Mouse (Mus musculus) ovary, postnatal 14 days (tissue): ENCODE measurements around the gene Ubxn6.
A peak's percentile ranks its signal among the peaks of the same experiment; 100 is the strongest.
"Not testable (repeated sequence)": the region's sequence is repeated elsewhere in the genome, so short reads cannot be mapped to it uniquely, and the experiment has no call there.

ENCODE experiments used
- DNase-seq: peaks from one replicate; pipeline ENCODE4 v3.0.0; 2022; ENCODE audit warnings: low spot score

Gene Ubxn6

GRCm38 (mm10) chr17:56100811-56101210 is 26.0 kb upstream of the Ubxn6 start:
- DNase-seq, result no peak

- no peak for DNase-seq
Measured at GRCm38 (mm10) chr17:56098711-56099572, 24.1 kb upstream of the Ubxn6 start.

DNA sequence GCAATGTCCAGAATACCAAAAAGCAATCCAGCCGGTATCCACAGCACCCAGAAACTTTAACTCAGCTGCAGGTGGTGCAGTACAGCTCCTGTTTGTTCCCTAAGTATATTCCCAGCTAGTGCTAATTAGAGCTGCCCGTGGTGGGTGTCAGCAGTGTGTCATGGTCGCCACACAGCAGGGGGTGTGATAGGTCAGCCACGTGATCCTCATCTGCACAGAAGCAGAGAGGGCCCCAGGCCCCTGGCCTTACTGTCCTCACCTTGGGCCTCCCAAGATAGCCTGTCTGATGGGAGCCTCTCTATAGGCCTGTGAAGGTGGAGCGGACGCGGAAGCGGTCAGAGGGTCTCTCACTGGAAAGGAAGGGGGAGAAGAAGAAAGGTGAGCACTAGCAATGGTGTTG is 23.4 kb upstream of the Ubxn6 start:
- DNase-seq, result no peak

- no peak for DNase-seq
Measured at GRCm38 (mm10) chr17:56096883-56097282, 22.1 kb upstream of the Ubxn6 start.

DNA sequence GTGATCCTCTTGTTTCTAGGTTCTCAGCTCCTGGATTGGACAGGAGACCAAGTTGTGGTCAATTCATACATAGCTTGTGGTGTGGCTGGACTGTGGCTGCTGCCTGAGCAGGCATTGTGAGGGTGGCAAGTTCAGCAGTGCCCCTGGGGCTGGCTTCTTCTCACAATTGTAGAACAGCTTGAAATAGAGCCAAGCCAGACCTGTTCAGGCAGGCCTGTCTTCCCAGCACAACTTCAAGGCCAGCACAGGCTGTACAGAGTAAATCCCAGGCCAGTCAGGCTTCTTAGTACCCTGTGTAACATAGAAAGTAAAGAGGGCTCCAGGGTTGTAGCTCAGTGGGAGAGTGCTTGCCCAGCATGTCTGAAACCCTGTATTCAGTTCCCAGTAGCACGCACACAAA is 18.0 kb upstream of the Ubxn6 start:
- DNase-seq, result no peak

GRCm38 (mm10) chr17:56092312-56092711 is 17.5 kb upstream of the Ubxn6 start:
- DNase-seq, result no peak

DNA sequence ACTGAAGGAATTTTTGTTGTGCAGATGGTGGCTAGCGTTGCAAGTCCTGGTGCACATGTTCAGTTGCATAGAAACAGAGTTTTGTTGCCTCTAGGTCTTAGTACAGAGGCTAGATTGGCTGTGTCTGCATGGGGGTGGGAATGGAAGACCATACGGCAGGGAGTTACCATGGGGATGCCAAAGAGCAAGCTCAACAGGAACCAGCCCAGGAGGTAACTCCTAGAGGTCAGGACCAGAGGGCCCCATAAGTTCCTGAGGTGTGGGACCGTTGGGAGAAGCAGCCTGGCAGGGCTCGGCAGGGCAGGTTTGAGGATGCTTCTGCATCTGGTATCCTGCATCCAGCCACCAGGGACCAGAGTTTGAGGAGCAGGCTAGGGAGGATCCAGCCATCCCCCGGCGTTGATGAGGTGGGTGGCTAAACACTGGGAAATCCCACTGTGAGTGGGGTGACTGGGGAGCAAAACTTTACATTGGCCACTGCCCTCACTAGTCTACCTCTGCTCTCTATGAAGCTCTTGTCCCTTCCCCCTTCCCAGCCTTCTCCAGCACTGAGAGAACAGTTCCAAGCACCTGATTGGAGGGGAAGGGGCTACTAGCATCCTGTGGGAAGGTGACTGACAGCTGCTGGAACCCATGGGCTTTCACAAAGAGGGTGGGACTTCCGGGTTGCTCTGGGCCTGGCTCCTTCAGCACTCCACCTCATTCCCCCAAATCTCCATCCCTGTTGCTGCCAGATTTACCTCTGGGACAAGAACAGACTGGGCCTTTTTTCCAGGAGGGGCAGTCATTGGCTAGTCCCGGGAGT is 6.2 kb upstream of the Ubxn6 start:
- no peak for DNase-seq

DNA sequence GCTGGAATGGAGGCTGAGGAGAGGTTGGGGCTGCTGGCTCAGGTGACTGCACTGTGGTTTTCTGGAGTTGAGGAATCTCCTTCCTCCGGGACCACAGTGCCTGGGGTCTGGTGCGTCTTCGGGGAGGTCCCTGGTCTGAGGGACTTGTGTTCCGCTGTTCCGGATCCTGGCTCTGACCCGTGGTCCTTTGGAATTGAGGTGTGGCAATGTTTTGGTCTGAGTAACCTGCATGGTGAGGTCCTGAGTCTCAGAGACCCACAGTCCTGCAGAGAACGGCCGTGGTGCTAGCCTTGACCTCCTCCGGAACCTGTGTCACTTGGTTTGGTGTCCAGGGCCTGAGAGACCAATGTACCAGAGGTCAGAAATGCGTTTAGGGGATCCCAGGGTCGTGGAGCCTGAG is 5.1 kb upstream of the Ubxn6 start:
- no peak for DNase-seq

DNA sequence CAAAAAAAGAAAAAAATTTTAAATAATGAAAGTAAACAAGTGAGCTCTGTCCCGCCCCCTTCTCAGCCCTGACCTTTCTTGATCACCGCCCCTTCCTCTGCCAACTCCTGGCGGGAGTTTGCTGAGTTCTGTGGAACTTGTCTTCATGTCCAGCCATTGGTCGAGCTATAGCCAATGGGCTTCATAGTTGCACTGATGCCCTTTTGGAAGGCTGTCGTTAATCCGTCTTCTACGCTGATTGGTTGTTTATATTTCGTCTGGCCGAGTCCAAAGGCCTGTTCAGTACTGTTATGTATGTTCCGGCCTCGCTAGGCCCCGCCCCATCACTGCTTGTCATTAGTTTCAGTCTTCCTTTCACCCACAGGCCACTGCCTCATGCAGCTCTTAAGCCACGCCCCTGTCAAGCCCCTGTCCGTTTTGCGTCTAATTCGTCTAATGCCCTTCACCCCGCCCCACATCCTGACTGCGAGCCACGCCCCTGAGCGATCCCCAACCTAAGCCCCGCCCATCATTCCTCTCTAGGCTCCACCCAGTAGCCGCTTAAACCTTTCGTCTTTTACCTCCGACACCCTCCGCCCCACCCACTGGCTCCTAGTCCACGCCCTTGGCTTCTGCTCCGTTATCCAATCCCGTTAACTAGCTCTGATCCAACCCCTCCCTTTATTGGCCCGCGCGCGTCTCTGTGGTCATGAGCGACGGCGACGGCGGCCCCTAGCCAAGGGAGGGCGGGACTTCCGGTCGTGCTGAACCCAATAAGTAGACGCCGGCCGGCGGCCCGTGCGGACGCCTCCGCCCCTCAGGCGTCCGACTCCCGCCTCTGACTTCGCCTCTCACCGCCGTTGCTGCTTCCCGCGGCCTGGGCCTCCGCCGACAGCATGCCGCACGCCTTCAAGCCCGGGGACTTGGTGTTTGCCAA is 4.3 kb upstream of the Ubxn6 start, which contains the start of gene Hdgfl2:
TSS of gene Hdgfl2 (plus strand) at position 755 of the 916 bp plus-strand sequence.
- peak; percentile 99 for DNase-seq

GRCm38 (mm10) chr17:56078361-56078760 is 3.5 kb upstream of the Ubxn6 start:
- not testable (repeated sequence) for DNase-seq

DNA sequence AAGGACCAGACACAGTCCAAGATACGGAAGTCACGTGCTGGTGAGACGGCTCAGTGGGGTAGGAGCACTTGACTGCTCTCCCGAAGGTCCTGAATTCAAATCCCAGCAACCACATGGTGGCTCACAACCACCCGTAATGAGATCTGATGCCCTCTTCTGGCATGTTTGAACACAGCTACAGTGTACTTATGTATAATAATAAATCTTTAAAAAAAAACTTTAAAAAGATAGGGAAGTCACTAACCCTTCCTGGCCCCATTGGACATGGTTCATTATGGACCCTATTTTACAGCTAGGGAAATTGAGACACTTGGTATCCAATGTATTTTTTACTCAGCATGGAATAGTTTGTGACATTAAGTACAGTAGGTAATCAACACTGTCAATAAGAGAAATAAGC is 2.7 kb upstream of the Ubxn6 start:
- DNase-seq, result no peak

- DNase-seq, result peak; percentile 80
Measured at GRCm38 (mm10) chr17:56074097-56074826, 566 bp downstream of the Ubxn6 start.

GRCm38 (mm10) chr17:56072243-56072642 is 2.6 kb downstream of the Ubxn6 start:
- DNase-seq, result no peak

DNA sequence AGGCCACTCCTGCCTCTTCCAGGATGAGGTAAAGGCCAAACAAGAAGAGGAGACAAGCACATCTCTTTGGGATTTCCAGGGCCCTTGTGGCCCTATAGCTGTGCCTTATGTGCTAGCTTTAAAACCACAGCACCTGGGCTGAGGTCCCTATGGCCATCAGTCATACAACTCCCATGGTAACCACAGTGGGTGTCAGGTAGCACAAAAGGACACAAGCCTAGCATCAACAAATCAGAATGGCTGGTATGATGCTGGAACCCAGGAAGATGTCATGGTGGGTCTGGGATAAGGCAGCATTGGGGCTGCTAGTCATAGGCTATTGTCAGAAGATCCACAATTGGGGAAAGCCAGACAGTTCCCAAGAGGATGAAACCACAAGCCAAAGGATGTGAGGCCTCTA is 3.7 kb downstream of the Ubxn6 start:
- DNase-seq, result no peak

- DNase-seq, result no peak
Measured at GRCm38 (mm10) chr17:56069066-56069465, 5.8 kb downstream of the Ubxn6 start.

DNA sequence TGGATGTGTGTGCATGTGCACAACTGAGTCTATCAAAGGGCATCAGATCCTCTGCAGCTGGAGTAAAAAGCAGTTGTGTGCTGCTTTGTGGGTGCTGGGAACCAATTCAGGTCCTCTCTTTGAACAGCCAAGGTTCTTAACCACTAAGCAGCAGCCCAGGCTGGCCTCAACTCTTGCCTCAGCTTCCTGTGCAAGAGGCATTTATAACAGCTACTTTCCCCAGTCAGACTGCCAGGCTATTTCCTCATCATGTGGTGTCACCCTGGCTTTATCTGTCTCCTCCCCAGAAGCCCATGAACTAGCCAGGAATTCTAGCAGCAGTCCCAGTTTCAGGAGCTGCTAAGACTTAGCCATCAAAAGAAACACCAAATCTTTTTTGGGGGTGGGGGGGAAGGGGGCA is 8.4 kb downstream of the Ubxn6 start:
- DNase-seq, result no peak

- DNase-seq, result not testable (repeated sequence)
Measured at GRCm38 (mm10) chr17:56065715-56066114, 9.1 kb downstream of the Ubxn6 start.

- no peak for DNase-seq
Measured at GRCm38 (mm10) chr17:56062081-56062480, 12.7 kb downstream of the Ubxn6 start.

- no peak for DNase-seq
Measured at GRCm38 (mm10) chr17:56057381-56058120, 17.3 kb downstream of the Ubxn6 start.

DNA sequence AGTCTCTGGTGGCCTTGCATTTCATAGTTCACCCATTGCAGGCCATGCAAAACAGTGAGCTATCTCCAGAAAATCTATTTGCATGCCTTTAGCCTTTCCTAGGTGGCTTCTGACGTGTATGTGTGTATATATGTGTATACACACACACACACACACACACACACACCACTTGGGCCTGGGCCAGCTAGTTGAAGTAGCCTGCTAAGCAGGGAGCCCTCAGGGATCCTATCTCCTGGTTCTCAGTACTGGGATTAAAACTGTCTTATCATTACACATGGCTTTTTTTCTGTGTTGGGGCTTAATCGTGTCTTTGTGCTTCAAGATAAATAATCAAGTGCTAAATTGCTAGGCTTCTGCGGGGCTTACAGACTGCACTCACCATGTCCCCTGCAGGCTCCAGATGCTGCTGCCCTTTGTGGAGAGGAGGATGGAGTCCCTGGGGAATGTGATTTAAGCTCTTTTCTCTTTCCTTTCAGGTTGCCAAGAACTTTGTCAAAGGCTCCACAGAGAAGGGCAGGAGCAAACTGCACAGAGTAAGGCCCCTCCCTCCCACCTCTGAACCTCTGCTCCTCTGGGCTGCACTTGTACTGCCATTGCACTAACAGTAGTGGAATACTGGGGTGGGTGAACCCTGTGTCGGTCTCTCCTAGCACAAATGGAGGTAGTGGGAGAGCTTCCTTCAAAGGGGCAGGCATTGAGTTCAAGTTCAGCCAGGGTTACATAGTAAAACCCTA is 18.7 kb downstream of the Ubxn6 start:
- DNase-seq, result no peak
